Mouse (Mus musculus) gastrocnemius, postnatal 14 days (tissue): ENCODE measurements around the gene Ptpre. TPM values are rescaled to one million over a fixed set of nuclear protein-coding genes. Genes with fewer than 3 reads are reported as not detected.

Experiments
- DNase-seq: peaks from one replicate; pipeline ENCODE4 v3.0.0; 2021; ENCODE audit warnings: mixed read lengths
- intact Hi-C: fragments of 180-260 bp; cut with DNase I; formaldehyde crosslinking; loops from one replicate; pipeline ENCODE4 v1.15.1; 2025; ENCODE audit warnings: low total_unique reads
- microRNA-seq, 2 experiments: library from miRNA; unstranded; fragments of <30 nt; microRNA quantifications; one replicate each; pipeline ENCODE4 v1.2.0; 2021
- total RNA-seq, 2 experiments: library from RNA; stranded (reverse); gene quantifications; 2 replicates each; pipeline ENCODE4 v1.2.3; 2021

Ptpre gene
- total RNA-seq, 2 experiments from 2014 or later, result 2.6 to 4.5 TPM

GRCm38 (mm10) chr7:135710702-135711101, 173.4 kb downstream of the Ptpre start:
- DNase-seq, result no peak
- intact Hi-C loops, result no loop called here

DNA sequence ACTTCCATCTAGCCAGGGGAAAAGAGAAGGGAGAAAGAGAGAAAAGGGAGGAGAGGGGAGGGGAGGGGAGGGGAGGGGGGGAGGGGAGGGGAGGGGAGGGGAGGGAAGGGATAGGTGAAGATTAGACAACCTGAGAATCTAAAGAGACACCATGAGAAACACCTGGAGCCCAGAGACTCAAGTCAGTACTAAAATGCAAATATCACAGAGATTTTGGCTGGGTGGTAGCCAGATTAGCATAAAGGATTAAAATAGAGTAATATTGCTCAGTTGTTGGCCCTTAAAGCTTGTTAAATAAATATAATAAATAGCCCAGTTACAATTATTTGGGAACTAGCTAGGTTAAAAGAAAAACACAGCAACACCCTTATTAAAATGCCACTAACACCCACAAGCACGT, 175.3 kb downstream of the Ptpre start:
- intact Hi-C loops, result no loop called here
- DNase-seq, result no peak

DNA sequence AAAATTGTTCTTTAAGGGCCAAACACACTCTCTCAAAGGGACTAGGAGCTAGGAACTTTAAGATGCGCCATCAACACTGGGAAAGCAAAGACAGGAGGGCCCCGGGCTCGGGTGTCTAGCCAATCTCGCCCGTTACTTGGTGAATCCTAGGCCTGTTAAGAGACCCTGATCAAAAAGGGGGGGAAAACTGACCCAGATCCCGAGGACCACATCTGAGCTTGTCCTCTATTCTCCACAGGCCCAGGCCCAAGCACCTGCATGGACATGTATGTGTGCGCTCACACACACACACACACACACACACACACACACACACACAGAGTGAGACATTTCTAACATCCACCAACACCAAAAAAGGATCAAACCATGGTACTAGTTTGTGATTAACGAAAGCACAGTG, 176.0 kb downstream of the Ptpre start:
- DNase-seq, result no peak
- intact Hi-C loops, result no loop called here

DNA sequence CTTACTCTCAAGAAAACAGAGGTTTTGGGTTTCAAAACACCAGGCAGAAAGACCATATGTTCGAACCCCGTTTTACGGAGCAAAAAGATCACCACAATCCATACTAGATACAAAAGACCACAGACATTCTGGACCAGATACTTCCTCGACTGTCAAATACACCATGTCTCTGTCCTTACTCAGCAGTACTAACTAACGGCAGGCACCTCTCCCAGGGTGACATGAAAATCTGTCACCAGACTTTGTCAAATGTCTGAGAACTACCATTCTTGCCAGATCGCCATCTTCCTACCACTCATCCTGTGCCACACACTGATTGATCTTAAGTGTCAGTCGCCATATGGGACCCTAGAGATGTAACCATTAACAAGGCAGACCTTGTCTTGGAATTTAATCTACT, 177.9 kb downstream of the Ptpre start:
- intact Hi-C loops, result no loop called here
- DNase-seq, result no peak

DNA sequence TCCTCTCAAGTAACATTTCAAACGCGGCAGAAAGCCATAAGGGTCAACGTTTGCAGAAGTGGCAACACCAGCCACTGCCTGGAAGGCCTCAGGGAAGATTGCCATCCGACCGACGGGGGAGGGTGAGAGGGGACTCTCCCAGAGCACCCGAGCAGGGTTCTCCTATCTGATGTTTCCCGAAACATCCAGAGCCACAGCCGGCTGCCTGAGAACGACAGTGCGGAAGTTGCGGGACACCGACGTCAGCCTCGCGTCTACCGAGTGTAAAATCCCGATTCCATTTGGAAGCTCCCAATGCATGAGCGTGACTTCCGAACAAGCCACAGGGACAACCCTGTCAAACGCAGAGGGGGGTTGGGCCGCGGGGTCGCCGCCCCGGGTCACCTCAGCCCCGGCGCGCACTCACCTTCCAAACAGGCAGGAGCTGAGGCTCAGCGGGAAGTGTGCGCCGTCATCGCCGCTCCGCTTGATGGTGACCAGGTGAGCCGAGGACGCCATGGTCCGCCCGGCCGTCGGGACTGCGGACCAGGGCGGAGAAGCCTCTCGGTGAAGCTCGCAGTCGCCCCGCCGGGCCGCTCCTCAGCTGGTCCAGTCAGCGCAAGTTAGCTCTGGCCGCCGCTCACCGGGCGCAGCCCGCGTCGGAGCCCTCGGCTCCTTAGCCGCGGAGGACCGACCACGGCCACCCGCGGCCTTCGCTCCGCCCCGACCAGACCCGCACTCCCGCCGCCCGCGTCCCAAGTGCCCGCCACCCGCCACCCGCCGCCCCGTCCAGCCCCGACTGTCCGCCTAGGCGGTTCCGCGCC, 178.6 kb downstream of the Ptpre start, which contains the start of gene Mki67:
Gene Mki67 (minus strand): TSS at position 720 of the 803 bp plus-strand sequence.
- peak; percentile 21 for DNase-seq

DNA sequence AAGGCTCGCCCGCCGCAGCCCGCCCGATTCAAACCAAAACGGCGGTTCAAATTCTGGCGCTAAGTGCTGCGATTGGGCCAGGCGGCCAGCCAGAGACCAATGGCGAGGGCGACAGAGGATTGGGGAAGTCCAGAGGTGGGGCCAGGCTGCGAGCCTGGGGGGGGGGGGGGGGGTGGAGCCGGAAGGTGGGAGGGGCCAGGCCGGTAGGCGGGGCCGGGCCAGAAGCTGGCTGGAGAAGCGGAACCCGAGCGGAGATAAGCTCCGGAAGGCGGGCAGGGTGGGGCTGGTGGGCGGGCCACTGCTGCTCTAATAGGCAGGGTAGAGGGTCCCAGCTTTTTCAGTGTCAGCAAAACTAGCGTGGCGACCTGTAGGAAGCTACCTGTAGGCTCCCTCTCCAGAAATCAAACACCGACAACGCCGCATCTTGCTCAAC, 179.2 kb downstream of the Ptpre start:
- peak; percentile 90 for DNase-seq
- intact Hi-C loops, result no loop called here

More for the DNA sequence above, 178.6 kb downstream of the Ptpre start, which contains the start of gene Mki67:
- intact Hi-C loops, result no loop called here

GRCm38 (mm10) chr7:135716968-135717557, 179.8 kb downstream of the Ptpre start:
- intact Hi-C loops, result no loop called here
- no peak for DNase-seq

DNA sequence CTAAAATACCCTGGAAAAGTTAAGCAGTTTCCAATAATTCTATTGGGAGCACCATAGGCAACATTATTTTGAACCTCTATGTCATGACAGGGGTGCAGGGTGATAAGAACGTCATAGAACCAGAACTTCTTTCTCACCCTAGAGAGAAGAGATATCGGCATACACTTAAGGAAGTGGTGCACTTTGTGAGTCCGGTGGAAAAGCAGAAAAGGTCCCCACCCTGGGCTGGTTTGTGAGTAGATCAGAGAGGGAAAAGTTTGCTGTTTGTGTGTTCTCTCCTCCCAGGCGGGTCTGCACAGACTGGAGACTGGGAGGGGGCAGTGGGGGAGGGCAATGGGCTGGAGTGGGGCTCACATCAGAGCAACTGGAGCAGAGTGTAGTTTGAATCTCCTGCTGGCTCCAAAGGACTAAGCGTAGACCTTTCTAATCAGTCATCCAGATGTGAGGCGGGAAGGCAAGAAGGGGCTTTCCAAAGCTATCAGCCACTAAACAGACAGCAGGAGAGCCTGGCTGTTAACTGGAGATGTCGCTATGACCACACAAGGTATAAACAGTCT, 184.2 kb downstream of the Ptpre start:
- no peak for DNase-seq
- intact Hi-C loops, result no loop called here

GRCm38 (mm10) chr7:135722011-135722838, 184.9 kb downstream of the Ptpre start:
- intact Hi-C loops, result no loop called here
- no peak for DNase-seq

DNA sequence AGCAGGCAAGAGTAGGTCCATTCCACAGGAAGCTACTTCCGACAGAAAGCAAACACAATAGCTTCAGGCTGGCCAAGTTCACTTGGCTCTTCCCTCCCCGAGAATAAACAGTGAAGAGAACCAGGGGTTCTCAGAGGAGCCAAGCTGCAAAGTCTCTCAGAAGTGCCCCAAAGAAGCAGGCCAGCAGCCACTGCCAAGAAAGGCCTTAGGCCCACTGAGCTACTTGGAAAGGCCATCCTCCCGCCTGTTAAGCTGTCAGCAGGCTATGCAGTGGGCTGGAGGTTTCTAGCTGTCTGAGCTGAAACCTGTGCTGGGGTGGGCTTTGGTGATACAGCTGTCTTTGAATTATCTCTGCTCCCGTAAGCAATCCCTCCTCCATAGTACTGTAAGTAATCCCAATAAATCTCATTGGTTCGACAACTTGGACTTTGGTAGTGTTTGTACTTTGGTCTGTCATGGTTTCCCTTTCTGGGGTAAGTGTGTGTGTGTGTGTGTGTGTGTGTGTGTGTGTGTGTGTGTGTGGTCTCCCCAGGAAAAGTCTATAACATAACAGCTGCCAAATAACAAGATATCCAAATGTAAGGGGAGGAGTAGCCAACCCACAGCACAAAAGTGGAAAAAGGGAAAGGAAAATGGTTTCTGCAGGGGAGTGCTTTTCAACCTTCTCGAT, 186.5 kb downstream of the Ptpre start:
- no peak for DNase-seq
- intact Hi-C loops, result no loop called here

GRCm38 (mm10) chr7:135726707-135727106, 189.4 kb downstream of the Ptpre start:
- intact Hi-C loops, result no loop called here
- no peak for DNase-seq

DNA sequence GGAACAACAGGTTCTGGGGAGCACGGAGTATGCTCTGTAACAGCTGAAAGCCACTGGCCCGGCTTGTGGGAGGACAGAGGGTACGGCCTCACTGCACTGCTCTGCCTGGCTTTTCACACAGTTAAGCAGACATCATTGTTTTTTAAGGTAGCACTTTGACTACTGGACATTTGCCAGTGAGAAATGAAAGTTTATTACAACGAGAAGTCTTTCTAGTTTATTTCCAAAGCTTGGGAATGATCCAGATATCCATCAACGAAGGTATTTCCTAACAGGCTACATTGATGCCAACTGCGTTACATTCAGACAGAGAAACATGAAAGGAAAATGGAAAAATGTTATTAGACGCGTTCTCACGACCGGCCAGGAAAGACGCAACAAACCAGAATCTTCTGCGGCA, 190.8 kb downstream of the Ptpre start:
- intact Hi-C loops, result no loop called here
- no peak for DNase-seq

DNA sequence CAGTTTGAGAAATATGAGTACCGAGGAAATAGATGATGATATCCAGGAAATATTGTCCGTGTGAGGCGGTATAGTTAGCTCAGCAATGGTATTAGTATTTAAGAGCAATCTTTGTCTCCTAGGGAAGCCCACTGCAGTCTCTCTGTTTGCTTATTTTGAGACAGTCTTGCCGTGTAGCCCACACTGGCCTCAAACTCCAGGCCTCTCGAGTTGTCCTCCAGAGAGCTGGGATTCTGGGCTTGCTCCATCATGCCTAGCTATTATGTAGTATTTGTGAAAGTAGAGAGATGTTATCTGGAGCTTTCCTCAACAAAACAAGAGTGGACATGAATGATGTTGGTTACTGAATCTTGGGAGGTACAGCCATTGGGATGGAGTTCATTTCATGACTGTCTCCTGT, 197.1 kb downstream of the Ptpre start:
- intact Hi-C loops, result loop anchor here (10.0 kb wide), 1 partner anchor 200 kb away; the partner anchor contains the start of gene Ptpre

GRCm38 (mm10) chr7:135734911-135735646, 197.8 kb downstream of the Ptpre start:
- DNase-seq, result no peak
- intact Hi-C loops, result loop anchor here (5.0 to 10.0 kb wide), 2 partner anchors 53 to 200 kb away; partner anchors contain the start of gene Ptpre

More for the DNA sequence above, 197.1 kb downstream of the Ptpre start:
- no peak for DNase-seq

Small RNA genes lying within 50 kb of the gene (microRNA-seq; reads per million reads assigned to microRNA genes)
- 0 reads per million in 2 experiments for gene Mir1962

Other genes starting within 250 kb of the Ptpre start
- gene Foxi2, start 127.2 kb upstream of the Ptpre start, total RNA-seq, result not detected
- not detected for gene Clrn3, start 8.8 kb upstream of the Ptpre start, total RNA-seq
- gene Mki67, start 178.9 kb downstream of the Ptpre start, total RNA-seq, result 10 to 100 TPM; 11.1 to 12.8 TPM